Mouse (Mus musculus) kidney, postnatal 0 days (tissue): ENCODE measurements around the gene Lemd2. TPM values are rescaled to one million over a fixed set of nuclear protein-coding genes. Genes with fewer than 3 reads are reported as not detected.
"Not testable (repeated sequence)": the region's sequence is repeated elsewhere in the genome, so short reads cannot be mapped to it uniquely, and the experiment has no call there.

ENCODE experiments used
- ATAC-seq: fragments of 200-750 bp; cut with Nextera tagmentation; replicated peaks from 2 replicates; pipeline ENCODE4 v1.8.0; 2017; ENCODE audit warnings: low read depth, moderate number of reproducible peaks, moderate TSS enrichment, moderate library complexity; ENCODE audit not compliant: low FRiP score
- DNase-seq: peaks from one replicate; pipeline ENCODE4 v3.0.0-alpha.2; 2016; ENCODE audit warnings: low spot score
- H3K27ac ChIP-seq: fragments of 300-500 bp; sonication (generic); 2 replicates; pipeline ENCODE4 v1.5.1; 2014; ENCODE audit warnings: mild to moderate bottlenecking
- H3K27me3 ChIP-seq: fragments of 300-500 bp; sonication (generic); 2 replicates; pipeline ENCODE4 v1.6.1; 2014; ENCODE audit warnings: low read length, mixed read lengths; ENCODE audit not compliant: insufficient read depth
- H3K36me3 ChIP-seq: fragments of 300-500 bp; sonication (generic); 2 replicates; pipeline ENCODE4 v1.6.1; 2014; ENCODE audit warnings: low read length, mixed read lengths; ENCODE audit not compliant: insufficient read depth
- H3K4me1 ChIP-seq: fragments of 300-500 bp; sonication (generic); replicated peaks from 2 replicates; pipeline ENCODE4 v1.6.1; 2014; ENCODE audit warnings: antibody characterized with exemption, low read length, mixed read lengths; ENCODE audit not compliant: insufficient read depth
- H3K4me2 ChIP-seq: fragments of 300-500 bp; sonication (generic); 2 replicates; pipeline ENCODE4 v1.6.1; 2014; ENCODE audit warnings: mild to moderate bottlenecking, low read length, moderate library complexity, mixed read lengths
- H3K4me3 ChIP-seq: fragments of 300-500 bp; sonication (generic); replicated peaks from 2 replicates; pipeline ENCODE4 v1.5.1; 2014; ENCODE audit warnings: low read depth, low read length
- H3K9ac ChIP-seq: fragments of 300-500 bp; sonication (generic); 2 replicates; pipeline ENCODE4 v1.6.1; 2014; ENCODE audit warnings: low read depth, low read length
- H3K9me3 ChIP-seq: fragments of 300-500 bp; sonication (generic); replicated peaks from 2 replicates; pipeline ENCODE4 v1.6.1; 2016; ENCODE audit warnings: low read length, inconsistent platforms, mixed read lengths
- CTCF ChIP-seq: IDR thresholded peaks from 2 replicates; pipeline ENCODE4 v1.5.1; 2016; ENCODE audit warnings: antibody characterized with exemption, low read depth, mild to moderate bottlenecking, moderate library complexity
- WGBS: fragments of 180-500 bp; shearing (Covaris S2); extraction: QIAGEN DNeasy Blood & Tissue Kit; methylation state at CpG from one replicate; pipeline ENCODE4 v1.1.7; 2014; 5-methylcytosine and 5-hydroxymethylcytosine counted together
- polyA plus RNA-seq: library from polyadenylated mRNA; unstranded; fragments of >200 nt; fragmentation: Nextera tagmentation; extraction: Ambion mirVana; gene quantifications from 2 replicates; pipeline ENCODE4 v1.2.1, GENCODE M21; 2015

The Lemd2 gene
- polyA plus RNA-seq, 1 experiment from 2014 or later, result 18.0 TPM

- Histone ChIP-seq H3K27ac (no peak overlapping the region), H3K4me1 (no peaks in the 10 kb centered on the region), H3K27me3 (no peaks in the 10 kb centered on the region), H3K4me3 (no peak overlapping the region), H3K9me3 (no peaks in the 10 kb centered on the region), H3K4me2 (no peak overlapping the region), H3K9ac (no peak overlapping the region), H3K36me3 (no peaks in the 10 kb centered on the region)
- no peak for TF ChIP-seq CTCF
- DNase-seq (no peak), ATAC-seq (no peak)
- WGBS, result 86% methylated on average over 7 of the region's 7 CpGs
These were observed 29.0 kb upstream of the Lemd2 start for GRCm38 (mm10) chr17:27233298-27233697.

GRCm38 (mm10) chr17:27232176-27232575 is 27.9 kb upstream of the Lemd2 start:
- H3K36me3 ChIP-seq, result no peaks in the 10 kb centered on the region
- no peak overlapping the region for H3K27ac ChIP-seq
- no peak for ATAC-seq
- no peak overlapping the region for H3K4me3 ChIP-seq
- no peak for DNase-seq
- no peaks in the 10 kb centered on the region for H3K4me1 ChIP-seq
- no peak overlapping the region for H3K9ac ChIP-seq
- TF ChIP-seq CTCF, result no peak
- no peaks in the 10 kb centered on the region for H3K27me3 ChIP-seq
- 84% methylated on average over 3 of the region's 3 CpGs for WGBS
- H3K4me2 ChIP-seq, result no peak overlapping the region
- no peaks in the 10 kb centered on the region for H3K9me3 ChIP-seq

GRCm38 (mm10) chr17:27231586-27231985 is 27.3 kb upstream of the Lemd2 start:
- 89% methylated on average over 4 of the region's 4 CpGs for WGBS
- H3K4me2 ChIP-seq, H3K36me3 ChIP-seq, DNase-seq, H3K27me3 ChIP-seq, H3K4me3 ChIP-seq, H3K4me1 ChIP-seq, H3K9ac ChIP-seq, H3K9me3 ChIP-seq, H3K27ac ChIP-seq, ATAC-seq: not testable (repeated sequence)

GRCm38 (mm10) chr17:27231146-27231503 is 26.9 kb upstream of the Lemd2 start:
- Histone ChIP-seq H3K27me3 (no peaks in the 10 kb centered on the region), H3K9ac (no peak overlapping the region), H3K27ac (no peak overlapping the region), H3K36me3 (no peaks in the 10 kb centered on the region), H3K4me3 (no peak overlapping the region), H3K9me3 (no peaks in the 10 kb centered on the region), H3K4me2 (no peak overlapping the region), H3K4me1 (no peaks in the 10 kb centered on the region)
- WGBS, result 69% methylated on average over 6 of the region's 6 CpGs
- no peak for DNase-seq
- no peak for TF ChIP-seq CTCF
- no peak for ATAC-seq

GRCm38 (mm10) chr17:27230455-27231145 is 26.3 kb upstream of the Lemd2 start:
- WGBS, result 55% methylated on average over 8 of the region's 8 CpGs

GRCm38 (mm10) chr17:27229710-27230454 is 25.6 kb upstream of the Lemd2 start:
- Histone ChIP-seq H3K4me1 (no peaks in the 10 kb centered on the region), H3K4me3 (no peak overlapping the region), H3K9me3 (no peaks in the 10 kb centered on the region), H3K4me2 (no peak overlapping the region), H3K27me3 (no peaks in the 10 kb centered on the region), H3K36me3 (no peaks in the 10 kb centered on the region), H3K27ac (no peak overlapping the region), H3K9ac (no peak overlapping the region)
- TF ChIP-seq CTCF, result no peak
- ATAC-seq, result no peak
- 23% methylated on average over 14 of the region's 14 CpGs for WGBS
- DNase-seq, result no peak

More at GRCm38 (mm10) chr17:27230455-27231145, 26.3 kb upstream of the Lemd2 start:
- no peaks in the 10 kb centered on the region for H3K36me3 ChIP-seq
- no peak overlapping the region for H3K4me3 ChIP-seq
- no peaks in the 10 kb centered on the region for H3K9me3 ChIP-seq
- no peaks in the 10 kb centered on the region for H3K27me3 ChIP-seq
- no peak for TF ChIP-seq CTCF
- H3K4me2 ChIP-seq, result no peak overlapping the region
- no peak overlapping the region for H3K27ac ChIP-seq
- ATAC-seq (no peak), DNase-seq (no peak)
- no peaks in the 10 kb centered on the region for H3K4me1 ChIP-seq
- H3K9ac ChIP-seq, result no peak overlapping the region
